Mouse (Mus musculus) left cerebral cortex, postnatal 10 days (tissue): Measurements from ENCODE around the gene Ergic1. TPM values are rescaled to one million over a fixed set of nuclear protein-coding genes. Genes with fewer than 3 reads are reported as not detected.

ENCODE experiments used
- DNase-seq, 2 experiments: peaks; one replicate each; pipeline ENCODE4 v3.0.0; 2021 to 2022; ENCODE audit warnings: low spot score in 2 of 2, mixed read lengths in 1 of 2; ENCODE audit errors: extremely low spot score in 1 of 2
- intact Hi-C: fragments of 180-260 bp; cut with DNase I; formaldehyde crosslinking; loops from one replicate; pipeline ENCODE4 v1.15.1; 2025
- total RNA-seq, 2 experiments: library from RNA; stranded (reverse); gene quantifications; 2 replicates each; pipeline ENCODE4 v1.2.3; 2021

The Ergic1 gene
- total RNA-seq, 2 experiments from 2014 or later, result 170 to 171 TPM

- no peak for DNase-seq
- intact Hi-C loops, result no loop called here
Observed at GRCm38 (mm10) chr17:26614286-26614685, 53.0 kb downstream of the Ergic1 start.

GRCm38 (mm10) chr17:26614708-26615486 lies 53.6 kb downstream of the Ergic1 start:
- intact Hi-C loops, result no loop called here

GRCm38 (mm10) chr17:26616696-26617095 lies 55.4 kb downstream of the Ergic1 start:
- DNase-seq, result peak in 1 of 2 experiments; percentile 60
- intact Hi-C loops, result no loop called here

More at GRCm38 (mm10) chr17:26614708-26615486, 53.6 kb downstream of the Ergic1 start:
- DNase-seq, result no peak

- DNase-seq, result no peak
- intact Hi-C loops, result no loop called here
Observed at GRCm38 (mm10) chr17:26618498-26618897, 57.2 kb downstream of the Ergic1 start.

- no peak for DNase-seq
- intact Hi-C loops, result no loop called here
Observed at GRCm38 (mm10) chr17:26619577-26619976, 58.3 kb downstream of the Ergic1 start.

GRCm38 (mm10) chr17:26620292-26620691 lies 59.0 kb downstream of the Ergic1 start:
- no peak for DNase-seq
- intact Hi-C loops, result no loop called here

GRCm38 (mm10) chr17:26620786-26621766 lies 59.8 kb downstream of the Ergic1 start:
- peak; percentile 47 to 87 for DNase-seq
- intact Hi-C loops, result no loop called here

GRCm38 (mm10) chr17:26621912-26622311 lies 60.6 kb downstream of the Ergic1 start:
- intact Hi-C loops, result no loop called here
- no peak for DNase-seq

GRCm38 (mm10) chr17:26623991-26624390 lies 62.7 kb downstream of the Ergic1 start:
- intact Hi-C loops, result no loop called here
- DNase-seq, result no peak

GRCm38 (mm10) chr17:26624999-26625398 lies 63.7 kb downstream of the Ergic1 start:
- intact Hi-C loops, result no loop called here
- no peak for DNase-seq

GRCm38 (mm10) chr17:26625521-26626010 lies 64.3 kb downstream of the Ergic1 start:
- DNase-seq, result no peak
- intact Hi-C loops, result no loop called here

GRCm38 (mm10) chr17:26628479-26628878 lies 67.2 kb downstream of the Ergic1 start:
- intact Hi-C loops, result no loop called here
- DNase-seq, result no peak

- intact Hi-C loops, result no loop called here
- no peak for DNase-seq
Observed at GRCm38 (mm10) chr17:26628936-26629335, 67.6 kb downstream of the Ergic1 start.

GRCm38 (mm10) chr17:26631811-26632327 lies 70.6 kb downstream of the Ergic1 start:
- DNase-seq, result peak; percentile 27 to 59

GRCm38 (mm10) chr17:26633186-26633585 lies 71.9 kb downstream of the Ergic1 start:
- no peak for DNase-seq
- intact Hi-C loops, result no loop called here

More at GRCm38 (mm10) chr17:26631811-26632327, 70.6 kb downstream of the Ergic1 start:
- intact Hi-C loops, result no loop called here

- intact Hi-C loops, result no loop called here
- DNase-seq, result no peak
Observed at GRCm38 (mm10) chr17:26633926-26634325, 72.6 kb downstream of the Ergic1 start.

- DNase-seq, result no peak
- intact Hi-C loops, result no loop called here
Observed at GRCm38 (mm10) chr17:26634539-26634938, 73.2 kb downstream of the Ergic1 start.

GRCm38 (mm10) chr17:26635951-26636350 lies 74.7 kb downstream of the Ergic1 start:
- intact Hi-C loops, result loop anchor here (5.0 kb wide), 1 partner anchor 129 kb away; no protein-coding TSS in a partner anchor
- no peak for DNase-seq

- DNase-seq, result no peak
- intact Hi-C loops, result loop anchor here (2.0 to 5.0 kb wide), 2 partner anchors 131 to 171 kb away; no protein-coding TSS in a partner anchor
Observed at GRCm38 (mm10) chr17:26637851-26638250, 76.6 kb downstream of the Ergic1 start.
